Mouse (Mus musculus): ENCODE data around the gene Camk1d.
"Not testable (repeated sequence)": the region's sequence is repeated elsewhere in the genome, so short reads cannot be mapped to it uniquely, and the experiment has no call there.

DNA sequence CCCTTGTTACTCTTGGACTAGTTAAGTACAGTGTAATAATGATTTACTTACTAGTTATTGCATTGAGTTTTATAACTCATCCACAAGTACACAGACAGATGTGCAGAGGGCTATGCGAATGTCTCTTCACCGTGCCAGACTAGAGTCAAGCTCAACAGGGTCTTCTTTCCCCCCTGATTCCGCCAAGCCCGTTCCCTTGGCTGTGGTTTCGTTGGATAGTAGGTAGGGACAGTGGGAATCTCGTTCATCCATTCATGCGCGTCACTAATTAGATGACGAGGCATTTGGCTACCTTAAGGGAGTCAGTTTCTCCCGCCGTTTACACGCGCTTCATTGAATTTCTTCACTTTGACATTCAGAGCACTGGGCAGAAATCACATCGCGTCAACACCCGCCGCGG, 335.4 kb downstream of the Camk1d start:
- not testable (repeated sequence) for TF ChIP-seq MXI1 (IDR thresholded peaks at IDR 0.05; ENCODE audit: low read depth, low read length); CTCF (conservative IDR thresholded peaks at IDR 0.05 in 1 of 2, IDR thresholded peaks at IDR 0.05 in 1 of 2; ENCODE audit: low read depth in 2 of 2, low read length in 2 of 2); MAX (IDR thresholded peaks at IDR 0.05; ENCODE audit: low read length); UBTF (IDR thresholded peaks at IDR 0.05; ENCODE audit: low read depth, low read length)
